Mouse (Mus musculus) heart, postnatal 36 days (tissue): ENCODE data around the gene Capzb. TPM values are rescaled to one million over a fixed set of nuclear protein-coding genes. Genes with fewer than 3 reads are reported as not detected.

Experiments
- DNase-seq, 2 experiments: peaks; one replicate each; pipeline ENCODE4 v3.0.0; 2021 to 2022
- intact Hi-C: fragments of 180-260 bp; cut with DNase I; formaldehyde crosslinking; loops from one replicate; pipeline ENCODE4 v1.15.1; 2025
- total RNA-seq, 2 experiments: library from RNA; stranded (reverse); gene quantifications; 2 replicates each; pipeline ENCODE4 v1.2.3; 2021

Capzb gene
- total RNA-seq, 2 experiments from 2014 or later: 393 to 443 TPM

DNA sequence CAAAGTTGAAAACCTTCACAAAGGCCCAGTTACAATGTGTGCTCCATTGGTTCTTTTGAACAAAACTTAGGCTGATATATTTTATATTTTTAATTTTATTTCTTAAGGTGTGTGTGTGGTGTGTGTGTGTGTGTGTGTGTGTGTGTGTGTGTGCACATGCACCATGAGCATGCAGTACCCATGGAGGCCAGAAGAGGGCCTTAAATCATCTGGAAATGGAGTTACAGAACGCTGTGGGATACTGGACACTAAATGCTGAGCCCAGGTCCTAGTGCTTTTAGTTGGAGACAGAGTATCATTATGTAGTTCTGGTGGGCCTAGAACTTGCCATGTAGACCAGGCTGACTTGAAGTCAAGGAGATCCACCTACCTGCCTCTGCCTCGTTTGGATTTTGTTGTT is 13.5 kb upstream of the Capzb start:
- no peak for DNase-seq
- intact Hi-C loops: no loop called here

GRCm38 (mm10) chr4:139179731-139180625 is 12.7 kb upstream of the Capzb start:
- intact Hi-C loops: no loop called here
- DNase-seq: peak in 1 of 2 experiments; percentile 35

DNA sequence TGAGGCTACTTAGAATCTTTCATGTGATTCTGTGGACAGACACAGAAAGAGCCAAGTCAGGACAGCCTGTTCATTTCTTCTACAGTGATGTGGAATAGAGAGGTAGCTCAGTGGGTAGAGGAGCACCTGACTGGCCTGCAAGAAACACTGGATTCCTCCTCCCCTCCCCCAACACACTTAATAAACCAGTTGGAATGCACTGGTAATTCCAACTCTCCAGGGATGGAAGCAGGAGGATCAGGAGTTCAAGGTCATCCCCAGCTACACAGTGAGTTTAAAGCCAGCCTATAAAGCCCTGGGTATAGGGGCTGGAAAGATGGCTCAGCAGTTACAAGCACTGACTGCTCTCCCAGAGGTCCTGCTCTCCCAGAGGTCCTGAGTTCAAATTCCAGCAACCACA is 10.2 kb upstream of the Capzb start:
- DNase-seq: no peak
- intact Hi-C loops: no loop called here

- intact Hi-C loops: loop anchor here (5.0 kb wide), 1 partner anchor 44 kb away; no protein-coding TSS in a partner anchor
- no peak for DNase-seq
Observed at GRCm38 (mm10) chr4:139185766-139186442, 6.8 kb upstream of the Capzb start.

DNA sequence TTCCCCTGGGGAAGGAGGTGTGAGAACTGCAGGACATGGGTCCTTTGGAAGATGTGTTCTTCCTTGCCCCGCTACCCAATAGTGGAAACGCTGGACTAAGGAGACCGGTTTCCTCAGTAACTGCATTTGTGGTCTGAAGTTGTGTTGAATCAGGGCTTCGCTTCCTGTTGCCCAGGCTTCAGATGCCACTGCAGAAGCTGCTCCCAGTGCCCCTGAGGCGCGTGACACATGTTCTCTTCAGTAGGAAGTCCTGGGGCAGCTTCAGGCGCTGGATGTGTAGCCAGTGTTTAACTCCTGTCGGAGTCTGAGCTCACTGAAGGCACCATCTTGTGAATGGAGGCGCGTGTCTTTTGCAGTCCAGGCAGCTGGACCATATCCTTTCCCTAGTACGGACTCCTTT is 4.8 kb upstream of the Capzb start:
- DNase-seq: no peak
- intact Hi-C loops: loop anchor here (5.0 kb wide), 1 partner anchor 46 kb away; no protein-coding TSS in a partner anchor

DNA sequence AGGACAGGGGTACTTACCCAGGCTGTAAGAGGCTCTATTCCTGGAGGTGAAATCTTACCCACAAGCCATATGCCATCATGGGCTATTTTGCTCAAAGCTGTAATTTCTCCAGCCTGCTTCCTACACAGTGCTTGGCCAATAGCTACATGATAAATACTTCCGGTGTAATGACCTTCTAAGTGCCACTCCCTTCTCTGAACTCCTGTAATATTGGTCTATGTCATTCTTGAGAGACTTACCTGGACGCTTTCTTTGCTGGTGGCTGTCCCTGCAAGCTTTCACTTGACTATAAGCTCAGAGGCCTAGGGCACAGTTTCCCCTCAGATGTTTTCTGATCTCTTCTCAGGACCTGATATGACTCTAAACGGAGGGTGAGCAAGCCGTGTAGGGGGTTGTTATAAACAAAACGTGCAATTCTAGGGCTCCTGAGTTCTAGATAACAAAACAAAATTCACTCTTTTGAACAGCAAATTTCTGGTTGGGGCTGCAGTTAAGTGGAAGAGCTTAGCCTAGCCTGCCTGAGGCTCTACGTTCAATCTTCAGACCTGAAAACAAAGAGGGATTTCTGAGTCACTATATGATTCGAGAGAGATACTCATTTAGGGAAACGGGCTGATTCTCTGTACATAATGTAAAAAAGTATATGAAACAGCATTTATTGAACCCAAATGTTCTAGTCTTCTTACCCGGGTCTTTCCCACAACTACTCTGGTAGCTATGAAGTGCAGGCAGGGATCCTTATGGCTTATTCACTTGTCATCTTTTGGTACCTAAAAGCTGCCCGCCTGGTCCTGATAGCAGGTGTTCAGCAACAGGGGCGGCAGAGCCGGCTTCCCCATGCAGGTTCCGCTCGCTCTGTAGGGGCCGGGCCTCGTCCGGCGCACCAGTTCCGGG is 847 bp upstream of the Capzb start:
- no peak for DNase-seq
- intact Hi-C loops: loop anchor here (1.0 to 5.0 kb wide), 3 partner anchors 31 to 62 kb away; no protein-coding TSS in a partner anchor

- no peak for DNase-seq
Observed at GRCm38 (mm10) chr4:139193176-139194093, 736 bp downstream of the Capzb start.

DNA sequence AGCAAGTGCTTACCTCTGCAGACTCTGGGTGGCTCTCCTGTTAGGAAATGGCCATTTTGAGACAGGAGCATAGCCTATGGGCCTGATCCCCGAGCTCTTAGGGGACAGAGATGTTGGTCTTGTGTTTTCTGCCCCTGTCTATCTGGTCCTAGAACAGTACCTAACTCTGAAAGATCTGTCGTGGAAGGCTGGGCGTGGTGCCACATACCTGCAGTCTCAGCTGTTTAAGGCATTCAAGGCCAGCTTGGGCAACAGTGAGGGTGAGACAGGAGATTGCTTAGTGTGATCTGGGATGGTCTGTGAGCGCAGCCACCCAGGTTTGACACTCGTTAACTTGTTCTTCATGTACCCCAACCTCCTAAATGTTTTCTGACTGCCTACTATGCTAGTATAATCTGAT is 2.4 kb downstream of the Capzb start:
- intact Hi-C loops: no loop called here
- DNase-seq: no peak

More at GRCm38 (mm10) chr4:139193176-139194093, 736 bp downstream of the Capzb start:
- intact Hi-C loops: loop anchor here (2.0 to 5.0 kb wide), 2 partner anchors 29 to 59 kb away; no protein-coding TSS in a partner anchor

GRCm38 (mm10) chr4:139196464-139196863 is 3.8 kb downstream of the Capzb start:
- intact Hi-C loops: no loop called here
- DNase-seq: no peak

DNA sequence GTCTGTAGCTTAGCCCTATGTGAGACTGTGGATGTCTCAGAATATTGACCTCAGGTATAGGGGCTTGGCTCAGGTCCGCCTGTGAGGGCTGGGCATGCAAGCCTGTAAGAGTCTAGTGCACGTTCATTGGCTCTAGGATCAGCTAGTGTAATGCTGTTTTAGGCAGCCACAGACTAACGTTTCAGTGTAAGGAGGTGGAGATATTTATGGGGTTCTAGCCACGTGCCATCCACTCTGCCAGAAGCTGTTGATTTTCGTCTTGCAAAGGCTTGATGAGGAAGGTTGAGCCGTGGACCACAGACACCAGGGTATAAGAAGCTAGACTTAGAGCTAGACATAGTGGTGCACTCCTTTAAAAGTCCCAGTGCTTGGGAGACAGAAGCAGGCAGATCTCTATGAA is 4.2 kb downstream of the Capzb start:
- intact Hi-C loops: no loop called here
- no peak for DNase-seq

DNA sequence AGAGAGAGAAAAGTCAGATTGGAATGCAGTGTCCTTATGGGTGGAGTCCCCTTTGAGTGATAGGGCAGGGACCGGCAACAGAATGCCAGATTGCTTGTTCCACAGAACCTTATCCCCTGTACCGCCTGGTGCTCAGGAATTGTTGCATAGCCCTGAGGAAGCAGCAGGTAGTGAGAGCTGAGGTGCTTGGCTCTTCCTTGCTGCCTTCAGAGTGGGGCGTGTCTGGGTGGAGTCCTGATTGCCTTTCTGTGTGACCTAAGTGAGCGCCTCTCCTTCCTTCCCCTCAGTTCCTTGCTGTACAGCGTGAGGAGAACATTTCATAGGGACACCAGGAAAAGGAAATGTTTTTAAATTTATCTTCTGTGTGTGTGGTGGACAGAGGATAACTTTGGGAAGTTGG is 4.8 kb downstream of the Capzb start:
- no peak for DNase-seq
- intact Hi-C loops: no loop called here

GRCm38 (mm10) chr4:139198004-139198689 is 5.4 kb downstream of the Capzb start:
- DNase-seq: peak; percentile 64 to 69
- intact Hi-C loops: no loop called here

DNA sequence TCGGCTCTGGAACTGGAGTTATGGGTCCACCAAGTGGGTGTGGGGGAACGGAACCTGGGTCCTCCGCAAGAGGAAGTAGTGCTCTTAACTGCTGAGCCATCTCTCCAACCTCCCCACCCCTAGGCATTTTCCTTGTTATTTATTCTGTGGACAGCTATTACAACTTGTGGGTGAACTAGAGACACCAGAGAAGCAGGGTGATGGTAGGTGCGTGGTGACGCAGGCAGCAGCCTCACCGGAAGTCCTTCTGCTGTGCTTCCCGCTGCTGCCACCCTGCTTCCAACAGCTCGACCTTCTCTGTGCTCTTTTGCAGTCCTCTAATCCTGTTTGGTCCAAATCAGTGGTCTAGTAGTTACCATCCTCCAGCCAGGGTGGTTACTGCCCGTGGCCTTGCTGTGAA is 6.4 kb downstream of the Capzb start:
- DNase-seq: no peak
- intact Hi-C loops: no loop called here

GRCm38 (mm10) chr4:139199703-139200340 is 7.1 kb downstream of the Capzb start:
- DNase-seq: no peak
- intact Hi-C loops: no loop called here

- DNase-seq: no peak
- intact Hi-C loops: no loop called here
Observed at GRCm38 (mm10) chr4:139200946-139201345, 8.2 kb downstream of the Capzb start.

GRCm38 (mm10) chr4:139202556-139202955 is 9.9 kb downstream of the Capzb start:
- DNase-seq: no peak
- intact Hi-C loops: no loop called here

DNA sequence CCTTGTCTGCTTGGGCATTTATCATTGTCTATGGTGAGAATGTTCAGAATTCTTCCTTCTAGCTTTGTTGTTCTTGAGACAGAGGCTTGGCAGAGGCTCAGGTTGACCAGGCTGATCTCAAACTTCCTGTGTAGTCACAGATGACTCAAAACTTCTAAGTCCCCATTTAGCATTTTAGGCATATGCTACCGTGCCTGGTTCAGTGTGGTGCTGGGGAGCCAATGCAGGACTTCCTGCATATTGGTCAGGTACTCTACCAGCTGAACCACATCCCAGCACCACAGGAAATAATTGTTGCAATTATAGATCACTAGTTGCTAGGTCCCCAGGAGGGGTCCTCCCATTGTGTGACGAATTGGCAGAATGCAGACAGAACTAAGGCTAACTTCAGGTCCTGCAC is 10.7 kb downstream of the Capzb start:
- intact Hi-C loops: no loop called here
- no peak for DNase-seq

- DNase-seq: no peak
- intact Hi-C loops: no loop called here
Observed at GRCm38 (mm10) chr4:139205842-139206241, 13.1 kb downstream of the Capzb start.
